Mouse (Mus musculus) liver, embryonic 14.5 days (tissue): ENCODE data around the gene Ncor1.

Experiments
- CTCF ChIP-seq: IDR thresholded peaks from 2 replicates; pipeline ENCODE4 v1.5.1; 2016; ENCODE audit warnings: antibody characterized with exemption, low read depth, control low read depth
- EP300 ChIP-seq: IDR thresholded peaks from 2 replicates; pipeline ENCODE4 v1.6.1; 2016; ENCODE audit warnings: antibody characterized with exemption, low read depth

DNA sequence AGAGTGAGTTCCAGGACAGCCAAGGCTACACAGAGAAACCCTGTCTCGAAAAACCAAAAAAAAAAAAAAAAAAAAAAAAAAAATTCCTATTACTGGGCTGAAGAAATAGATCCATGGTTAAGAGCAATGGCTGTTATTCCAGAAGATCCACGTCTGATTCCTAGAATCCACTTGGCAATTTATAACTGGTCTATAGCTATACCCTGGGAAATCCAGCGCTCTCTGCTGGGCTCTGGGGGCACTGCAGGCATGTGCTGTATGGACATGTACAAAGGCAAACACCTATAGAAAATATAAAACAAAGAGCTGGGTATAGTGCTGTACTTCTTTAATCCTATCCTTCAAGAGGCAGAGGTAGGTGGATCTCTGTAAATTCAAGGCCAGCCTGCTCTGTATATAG, 31.2 kb downstream of the Ncor1 start:
- TF ChIP-seq CTCF (peak; percentile 59), EP300 (no peak)
